Mouse (Mus musculus): ENCODE results near the gene Apoc2.

GRCm38 (mm10) chr7:19713598-19713997, 35.9 kb upstream of the Apoc2 start:
- TF ChIP-seq E2F4 (IDR thresholded peaks at IDR 0.05; ENCODE audit: borderline replicate concordance, low read depth, low read length), result no peak
- TF ChIP-seq GATA1 (IDR thresholded peaks at IDR 0.05; ENCODE audit: low read depth, low read length), result no peak
- no peak for TF ChIP-seq CTCF (IDR thresholded peaks at IDR 0.05 in 2 of 3, conservative IDR thresholded peaks at IDR 0.05 in 1 of 3; ENCODE audit: control insufficient read depth in 1 of 3, insufficient read depth in 1 of 3, low read depth in 2 of 3, low read length in 3 of 3, poor library complexity in 1 of 3, severe bottlenecking in 1 of 3)
- no peak for TF ChIP-seq ZKSCAN1 (IDR thresholded peaks at IDR 0.05; ENCODE audit: low read depth, low read length)
- TF ChIP-seq POLR2A (IDR thresholded peaks at IDR 0.05; ENCODE audit: control insufficient read depth in 1 of 2, insufficient read depth in 1 of 2, low read depth in 1 of 2, low read length in 2 of 2, poor library complexity in 1 of 2), result no peak
- TF ChIP-seq USF2 (IDR thresholded peaks at IDR 0.05; ENCODE audit: borderline replicate concordance in 1 of 2, insufficient read depth in 1 of 2, low read depth in 1 of 2, low read length in 2 of 2), result no peak
- no peak for TF ChIP-seq MAFK (IDR thresholded peaks at IDR 0.05; ENCODE audit: borderline replicate concordance, low read depth, low read length)
- no peak for TF ChIP-seq TAL1 (IDR thresholded peaks at IDR 0.05; ENCODE audit: low read length)
- no peak for TF ChIP-seq MYC (IDR thresholded peaks at IDR 0.05; ENCODE audit: low read depth, low read length)
- no peak for TF ChIP-seq MYB (IDR thresholded peaks at IDR 0.05; ENCODE audit: low read depth, low read length)
- no peak for TF ChIP-seq POLR2AphosphoS2 (IDR thresholded peaks at IDR 0.05; ENCODE audit: low read length)
- TF ChIP-seq EP300 (IDR thresholded peaks at IDR 0.05; ENCODE audit: low read depth in 1 of 2, low read length in 2 of 2), result no peak
